Mouse (Mus musculus) kidney, adult 10 weeks (tissue): ENCODE results near the gene Mrps22. TPM values are rescaled to one million over a fixed set of nuclear protein-coding genes. Genes with fewer than 3 reads are reported as not detected.

Experiments used
- polyA plus RNA-seq: library from polyadenylated mRNA; stranded (reverse); fragments of 350-450 nt; fragmentation: Illumina TruSeq; extraction: RNeasy Lipid Tissue Mini Kit (QIAGEN cat#74804); gene quantifications from one replicate; pipeline ENCODE4 v1.2.3, GENCODE M21; 2014; ENCODE audit warnings: low read depth, low replicate concordance

Mrps22 gene
- polyA plus RNA-seq, result 93.0 TPM

GRCm38 (mm10) chr9:98601156-98601836 lies at the start of gene Mrps22:
Gene Mrps22, minus strand, starts transcription at chr9:98601660.

GRCm38 (mm10) chr9:98563137-98564126 lies 38.0 kb downstream of the Mrps22 start, which contains the start of gene Copb2:
Gene Copb2, plus strand, starts transcription at chr9:98563721.

Other genes with a start within 250 kb of the Mrps22 start
- gene Rbp1, start 178.7 kb downstream of the Mrps22 start, polyA plus RNA-seq, result 0.36 TPM
- gene Rbp2, start 115.5 kb downstream of the Mrps22 start, polyA plus RNA-seq, result not detected
- 242 TPM for gene Copb2, start 37.9 kb downstream of the Mrps22 start, polyA plus RNA-seq
- not detected for gene Prr23a1, start 240.8 kb upstream of the Mrps22 start, polyA plus RNA-seq